Mouse (Mus musculus) adrenal gland (tissue): ENCODE data around the gene Gm49322.

ENCODE experiments used
- intact Hi-C: fragments of 180-260 bp; cut with DNase I; formaldehyde crosslinking; loops from one replicate; pipeline ENCODE4 v1.15.1; 2025

Gm49322 gene

DNA sequence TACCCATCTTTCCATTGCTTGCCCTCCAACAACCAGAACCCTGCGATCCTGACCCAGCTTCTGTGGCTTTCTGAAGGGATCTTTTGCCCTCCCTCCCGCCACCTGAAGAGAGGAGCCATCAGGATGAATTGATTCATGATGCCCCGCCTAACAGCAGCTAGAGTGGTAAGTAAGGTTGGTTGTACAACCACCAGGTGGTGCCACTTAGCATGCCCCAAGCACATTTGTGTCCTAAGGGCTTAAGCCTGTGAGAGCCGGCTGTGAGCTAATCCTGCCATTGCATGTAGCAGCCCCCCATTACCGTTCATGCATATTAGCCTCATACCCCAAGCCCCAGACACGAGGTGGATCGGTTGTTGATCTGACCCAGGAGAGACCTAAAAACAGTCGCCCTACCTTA, 26.9 kb upstream of the Gm49322 start:
- intact Hi-C loops = loop anchor here (5.0 kb wide), 2 partner anchors 43 to 108 kb away; partner anchors contain the start of gene Csnk1g2

DNA sequence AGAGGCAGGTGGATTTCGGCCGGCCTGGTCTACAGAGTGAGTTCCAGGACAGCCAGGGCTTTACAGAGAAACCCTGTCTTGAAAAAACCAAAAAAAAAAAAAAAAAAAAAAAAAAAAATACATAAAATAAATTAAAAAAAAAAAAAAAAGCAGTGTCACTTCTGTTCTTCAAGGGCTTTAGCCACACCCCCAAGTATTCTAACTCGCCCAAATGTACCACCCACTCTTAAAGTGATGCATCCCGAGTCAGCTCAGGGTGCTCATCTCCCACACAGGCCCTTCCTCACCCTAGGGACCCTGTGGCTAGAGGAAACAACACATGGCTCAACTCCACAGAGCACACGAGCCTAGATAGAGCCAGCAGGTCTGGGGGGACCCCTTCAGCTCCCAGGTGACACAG, 22.8 kb upstream of the Gm49322 start:
- intact Hi-C loops = no loop called here

GRCm38 (mm10) chr10:80584045-80584488, 21.8 kb upstream of the Gm49322 start:
- intact Hi-C loops = no loop called here

GRCm38 (mm10) chr10:80584642-80585552, 20.9 kb upstream of the Gm49322 start:
- intact Hi-C loops = no loop called here

- intact Hi-C loops = no loop called here
These were observed 20.2 kb upstream of the Gm49322 start for GRCm38 (mm10) chr10:80585581-80585980.

DNA sequence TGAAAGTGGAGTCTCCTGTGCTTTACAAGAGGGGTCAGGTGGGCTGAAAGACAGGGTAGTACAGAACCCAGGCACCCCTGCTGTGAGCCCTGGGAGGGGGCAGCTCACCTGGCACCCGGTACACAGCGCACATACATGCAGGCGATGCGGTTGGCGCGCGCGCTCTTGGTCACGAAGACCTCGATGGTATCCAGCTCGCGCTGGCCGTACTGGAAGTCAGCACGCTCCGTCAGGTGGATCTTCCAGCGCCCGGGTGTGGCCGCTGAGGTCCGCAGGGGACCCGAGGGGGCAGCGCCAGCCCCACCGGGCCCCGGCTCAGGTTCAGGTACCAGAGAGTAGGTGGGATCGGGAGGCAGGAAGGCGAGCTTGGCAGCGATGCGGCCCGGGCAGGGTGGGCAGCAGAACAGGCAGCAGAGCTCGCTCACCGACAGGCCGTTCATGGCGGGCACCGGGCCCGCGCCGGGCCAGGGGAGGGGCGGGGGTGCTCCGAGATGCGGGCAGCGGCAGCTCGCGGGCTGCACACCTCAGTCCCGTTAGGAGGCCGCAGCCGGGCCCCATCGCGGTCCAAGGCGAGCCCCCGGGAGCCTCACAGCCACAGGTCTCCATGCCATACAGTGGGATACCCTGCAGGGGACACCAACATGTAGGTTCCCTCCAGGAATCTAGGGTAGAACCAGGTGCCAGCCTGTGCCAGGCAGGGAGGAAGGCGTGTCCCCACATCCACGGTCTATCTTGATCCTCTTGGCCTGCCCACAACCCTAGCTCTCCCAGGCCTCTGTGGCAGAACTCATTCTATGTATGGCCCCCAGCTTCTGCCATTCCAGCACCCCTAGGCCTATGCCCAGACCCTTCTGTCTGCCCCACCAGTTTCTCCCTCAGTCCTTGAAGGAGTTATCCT, 19.2 kb upstream of the Gm49322 start:
- intact Hi-C loops = no loop called here

GRCm38 (mm10) chr10:80587305-80587657, 18.5 kb upstream of the Gm49322 start:
- intact Hi-C loops = no loop called here

DNA sequence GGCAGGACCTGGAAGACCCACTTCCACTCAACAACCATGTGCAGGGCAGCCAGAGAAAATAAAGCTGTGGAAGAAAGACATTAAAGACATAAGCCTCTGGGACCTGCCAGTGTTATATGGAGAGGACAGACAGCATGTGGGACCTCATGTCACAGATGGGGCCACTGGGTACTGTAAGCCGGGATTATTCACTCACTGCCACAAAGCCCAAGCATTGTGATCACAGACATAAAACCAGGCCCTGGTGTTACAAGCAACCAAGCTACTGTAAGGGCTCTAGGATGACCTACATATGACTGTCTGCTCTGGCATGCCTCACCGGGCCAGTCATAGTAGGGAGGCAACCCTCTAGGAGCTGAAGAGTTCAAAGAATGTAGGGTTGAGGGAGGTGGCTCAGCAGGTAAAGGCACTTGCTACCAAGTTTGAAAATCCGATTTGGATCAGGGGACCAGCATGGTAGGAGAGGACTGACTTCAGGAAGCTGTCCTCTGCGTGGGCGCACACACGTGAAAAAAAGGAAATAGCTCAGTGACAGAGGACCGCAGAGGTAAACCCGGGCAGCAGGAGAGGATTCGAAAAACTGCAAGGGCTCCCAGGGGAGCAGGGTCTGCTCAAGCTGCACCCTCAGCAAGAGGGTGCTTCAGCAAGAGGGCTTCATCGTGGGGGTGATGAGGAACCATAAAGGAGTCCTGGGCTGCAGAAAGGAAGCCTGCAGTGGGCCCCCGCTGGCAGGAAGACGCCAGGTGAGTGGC, 16.5 kb upstream of the Gm49322 start:
- intact Hi-C loops = no loop called here

DNA sequence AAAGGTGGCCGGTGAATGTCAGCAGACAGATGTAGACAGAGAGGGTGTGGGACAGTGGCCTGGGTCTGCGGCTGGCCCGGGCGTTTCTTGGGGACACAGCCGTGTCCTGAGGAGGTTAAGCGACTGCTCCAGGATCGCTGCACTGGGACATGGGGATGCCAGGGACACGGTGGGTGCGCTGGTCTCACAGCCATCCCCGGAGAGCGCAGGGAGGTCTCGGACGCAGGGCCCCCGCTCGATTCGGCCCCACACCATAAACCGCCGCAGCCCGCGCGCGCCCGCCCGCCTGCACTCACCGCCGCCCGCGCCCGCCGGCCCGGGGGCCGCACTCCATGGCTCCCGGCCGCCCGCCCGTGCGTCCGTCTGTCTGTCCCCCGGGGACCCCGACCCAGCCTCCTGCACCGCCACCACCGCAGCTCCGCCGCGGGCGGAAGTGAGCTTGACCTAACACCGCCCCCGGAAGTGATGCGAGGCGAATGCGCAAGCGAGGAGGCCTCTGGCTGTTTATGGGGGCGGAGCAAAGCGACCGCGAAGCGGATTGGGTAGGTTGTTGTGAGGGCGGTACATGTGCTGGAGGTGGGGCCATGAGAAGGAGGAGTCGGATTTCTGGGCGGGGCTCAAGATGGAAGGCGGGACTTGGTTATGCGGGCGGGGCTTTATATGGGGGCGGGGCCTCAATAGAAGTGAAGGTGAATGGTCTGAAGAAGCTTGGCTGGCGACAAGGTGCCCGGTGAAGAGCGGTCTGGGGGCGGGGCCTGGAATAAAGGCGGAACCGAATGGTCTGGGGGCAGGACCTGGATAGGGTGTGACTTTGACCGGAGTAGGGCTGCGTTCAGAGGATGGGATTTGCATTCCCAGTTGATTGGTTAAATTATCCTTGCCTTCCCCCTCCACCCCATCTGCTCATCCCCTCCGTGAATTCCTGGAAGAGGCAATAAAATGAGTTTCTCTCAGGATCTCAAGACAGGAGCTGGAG, 15.7 kb upstream of the Gm49322 start, which contains the start of gene Abhd17a:
Gene Abhd17a, minus strand, starts transcription at position 463 of the 976 bp plus-strand sequence.
- intact Hi-C loops = no loop called here

- intact Hi-C loops = no loop called here
These were observed 9.5 kb upstream of the Gm49322 start for GRCm38 (mm10) chr10:80596318-80596717.

DNA sequence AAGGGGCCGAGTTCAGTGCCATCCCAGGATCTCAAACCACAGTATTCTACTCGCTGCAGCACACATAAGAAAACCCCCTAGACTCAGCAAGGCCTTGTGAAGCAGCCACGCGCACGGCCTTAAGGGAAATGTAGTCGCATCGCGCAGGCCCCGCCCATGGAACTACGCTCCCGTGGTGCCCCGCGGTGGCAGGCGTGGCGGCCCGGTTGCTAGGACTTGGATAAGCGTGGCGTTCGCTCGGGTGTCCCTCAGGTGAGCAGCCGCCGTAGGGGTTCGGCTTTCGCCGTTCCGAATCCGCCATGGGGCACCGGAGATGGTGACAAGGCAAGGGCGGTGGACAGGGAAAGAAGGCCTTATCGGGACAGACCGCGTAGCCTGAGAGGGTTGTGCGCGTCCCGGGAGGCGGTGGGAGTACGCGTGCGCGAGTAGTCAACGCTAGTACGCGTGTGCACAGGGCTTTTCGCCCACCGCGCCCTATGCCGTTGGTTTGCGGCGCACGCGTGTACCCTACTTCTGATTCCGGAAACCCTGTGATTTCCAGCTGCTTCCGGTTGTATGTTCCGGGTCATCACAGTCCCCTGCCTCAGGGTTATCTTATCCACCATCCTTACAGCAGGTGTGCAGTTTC, 3.0 kb upstream of the Gm49322 start, which contains the start of the genes Scamp4 and Adat3:
Gene Scamp4, plus strand, starts transcription at position 175 of the 628 bp plus-strand sequence.
Gene Adat3, plus strand, starts transcription at position 183 of the 628 bp plus-strand sequence.
- intact Hi-C loops = no loop called here

GRCm38 (mm10) chr10:80603364-80603763, 2.5 kb upstream of the Gm49322 start:
- intact Hi-C loops = no loop called here

DNA sequence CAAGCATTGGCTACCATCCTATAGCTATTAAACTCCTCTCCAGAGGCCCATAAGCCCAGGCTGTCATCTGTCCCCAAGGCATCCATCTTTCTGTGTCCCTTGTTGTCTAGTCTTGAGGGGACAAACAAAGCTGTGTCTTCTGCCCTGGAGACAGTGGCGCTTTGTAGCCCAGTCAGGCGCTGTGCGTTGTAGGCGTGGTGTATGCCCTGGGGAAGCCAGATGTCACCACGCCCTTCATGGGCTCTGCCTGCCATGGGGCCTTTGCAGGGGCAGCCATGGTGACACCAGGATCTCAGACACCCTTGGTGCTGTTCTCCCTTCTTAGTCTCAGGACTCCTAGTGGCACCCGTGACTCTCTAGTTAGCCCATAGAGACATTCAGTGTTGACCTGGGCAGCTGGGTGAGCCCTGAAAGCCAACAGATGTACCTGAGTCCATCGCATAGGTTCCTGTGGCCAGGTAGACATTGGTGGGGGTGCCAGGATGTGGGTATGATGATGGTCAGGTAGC, 1.8 kb upstream of the Gm49322 start:
- intact Hi-C loops = no loop called here

DNA sequence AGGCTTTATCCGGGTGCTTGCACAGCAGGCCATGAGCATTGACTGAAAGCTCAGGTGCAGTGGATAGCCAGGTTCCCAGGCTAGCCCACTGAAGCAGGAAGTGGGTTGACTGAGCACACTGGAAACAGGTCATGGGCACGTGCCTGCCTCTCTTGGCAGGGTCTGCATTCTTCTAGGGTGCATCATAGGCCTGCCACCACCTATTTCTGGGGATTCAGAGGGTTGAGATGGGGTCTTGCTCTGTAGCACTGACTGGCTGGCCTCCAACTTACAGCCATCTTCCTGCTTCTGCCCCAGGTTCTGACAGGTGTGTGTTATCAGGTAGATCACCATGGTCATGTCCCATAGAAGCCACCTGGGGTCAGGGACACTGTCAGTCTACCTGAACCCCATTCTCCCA, 833 bp upstream of the Gm49322 start:
- intact Hi-C loops = loop anchor here (5.0 kb wide), 1 partner anchor 52 kb away; the partner anchor contains the start of gene Btbd2

- intact Hi-C loops = loop anchor here (5.0 kb wide), 1 partner anchor 51 kb away; the partner anchor contains the start of gene Btbd2
These were observed 485 bp downstream of the Gm49322 start for GRCm38 (mm10) chr10:80606306-80606705.

DNA sequence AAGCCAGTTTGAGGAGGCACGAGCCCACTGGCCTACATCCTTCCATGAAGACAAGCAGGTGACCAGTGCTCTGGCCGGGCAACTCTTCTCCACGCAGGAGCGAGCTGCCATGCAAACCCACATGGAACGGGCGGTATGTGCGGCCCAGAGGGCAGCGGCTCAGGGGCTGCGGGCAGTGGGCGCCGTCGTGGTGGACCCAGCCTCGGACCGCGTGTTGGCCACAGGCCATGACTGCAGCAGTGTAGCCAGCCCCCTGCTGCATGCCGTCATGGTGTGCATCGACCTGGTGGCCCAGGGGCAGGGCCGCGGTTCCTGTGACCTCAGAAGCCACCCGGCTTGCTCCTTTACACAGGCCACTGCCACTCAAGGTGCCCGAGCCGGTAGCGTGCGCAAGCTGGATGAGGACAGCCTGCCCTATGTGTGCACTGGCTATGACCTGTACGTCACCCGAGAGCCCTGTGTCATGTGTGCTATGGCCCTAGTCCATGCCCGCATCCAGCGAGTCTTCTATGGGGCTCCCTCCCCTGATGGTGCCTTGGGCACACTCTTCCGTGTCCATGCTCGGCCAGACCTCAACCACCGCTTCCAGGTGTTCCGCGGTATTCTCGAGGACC, 1.0 kb downstream of the Gm49322 start:
- intact Hi-C loops = loop anchor here (5.0 kb wide), 1 partner anchor 50 kb away; the partner anchor contains the start of gene Btbd2

- intact Hi-C loops = loop anchor here (5.0 kb wide), 1 partner anchor 49 kb away; the partner anchor contains the start of gene Btbd2
These were observed 2.6 kb downstream of the Gm49322 start for GRCm38 (mm10) chr10:80608435-80608834.

GRCm38 (mm10) chr10:80609269-80609924, 3.6 kb downstream of the Gm49322 start:
- intact Hi-C loops = loop anchor here (5.0 kb wide), 1 partner anchor 48 kb away; the partner anchor contains the start of gene Btbd2
